Mouse (Mus musculus) forebrain, embryonic 10.5 days (tissue): ENCODE data around the gene Apba3. TPM values are rescaled to one million over a fixed set of nuclear protein-coding genes. Genes with fewer than 3 reads are reported as not detected.
A peak's percentile ranks its signal among the peaks of the same experiment; 100 is the strongest.

Experiments used
- DNase-seq: peaks from one replicate; pipeline ENCODE4 v3.0.0-alpha.2; 2017; ENCODE audit warnings: low spot score; ENCODE audit errors: extremely low spot score
- H3K27ac ChIP-seq: fragments of 300-500 bp; sonication (generic); 2 replicates; pipeline ENCODE4 v1.5.1; 2016; ENCODE audit warnings: mild to moderate bottlenecking
- H3K27me3 ChIP-seq: fragments of 300-500 bp; sonication (generic); 2 replicates; pipeline ENCODE4 v1.6.1; 2016; ENCODE audit warnings: mild to moderate bottlenecking; ENCODE audit not compliant: poor library complexity, severe bottlenecking
- H3K36me3 ChIP-seq: fragments of 300-500 bp; sonication (generic); replicated peaks from 2 replicates; pipeline ENCODE4 v1.6.1; 2016; ENCODE audit warnings: mild to moderate bottlenecking, moderate library complexity
- H3K4me1 ChIP-seq: fragments of 300-500 bp; sonication (generic); 2 replicates; pipeline ENCODE4 v1.6.1; 2016
- H3K4me3 ChIP-seq: fragments of 300-500 bp; sonication (generic); 2 replicates; pipeline ENCODE4 v1.5.1; 2016; ENCODE audit warnings: mild to moderate bottlenecking, moderate library complexity
- H3K9me3 ChIP-seq: fragments of 300-500 bp; sonication (generic); 2 replicates; pipeline ENCODE4 v1.6.1; 2016; ENCODE audit warnings: mild to moderate bottlenecking, moderate library complexity
- WGBS: fragments of 180-500 bp; shearing (Covaris S2); methylation state at CpG from one replicate; pipeline ENCODE4 v1.1.7; 2016; 5-methylcytosine and 5-hydroxymethylcytosine counted together
- polyA plus RNA-seq: library from polyadenylated mRNA; unstranded; fragments of >200 nt; fragmentation: Nextera tagmentation; extraction: Ambion mirVana; gene quantifications from 2 replicates; pipeline ENCODE4 v1.2.1, GENCODE M21; 2016

The Apba3 gene
- polyA plus RNA-seq, 1 experiment from 2014 or later: 52.1 TPM

DNA sequence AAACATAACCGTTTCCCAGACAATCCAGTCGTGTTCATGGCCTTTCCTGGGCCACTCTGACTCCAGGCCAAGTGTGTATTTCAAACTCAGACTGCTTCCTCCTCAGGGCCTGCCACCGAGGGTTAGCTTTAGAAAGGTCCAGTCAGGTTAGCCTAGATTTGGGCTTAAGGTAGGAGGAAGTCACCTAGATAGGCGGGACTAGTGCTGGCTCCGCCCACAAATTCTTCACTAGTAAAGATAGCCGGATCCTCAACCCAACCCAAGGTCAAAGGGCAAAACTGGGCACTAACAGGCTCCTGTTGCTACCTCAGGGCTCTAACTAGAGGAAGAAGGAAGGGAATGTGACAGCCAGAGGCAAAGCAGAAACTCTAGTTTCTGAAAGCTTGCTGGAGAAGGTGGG, 19.8 kb downstream of the Apba3 start:
- Histone ChIP-seq H3K4me3 (peak overlapping the region; percentile 62; the same call in 1 of the 2 replicates), H3K36me3 (no peaks in the 10 kb centered on the region), H3K27me3 (peaks cover 84% of the 10 kb centered on the region), H3K4me1 (peaks cover 57% of the 10 kb centered on the region), H3K27ac (no peak overlapping the region), H3K9me3 (no peaks in the 10 kb centered on the region)
- no peak for DNase-seq
- WGBS: 45% methylated on average over 6 of the region's 6 CpGs

DNA sequence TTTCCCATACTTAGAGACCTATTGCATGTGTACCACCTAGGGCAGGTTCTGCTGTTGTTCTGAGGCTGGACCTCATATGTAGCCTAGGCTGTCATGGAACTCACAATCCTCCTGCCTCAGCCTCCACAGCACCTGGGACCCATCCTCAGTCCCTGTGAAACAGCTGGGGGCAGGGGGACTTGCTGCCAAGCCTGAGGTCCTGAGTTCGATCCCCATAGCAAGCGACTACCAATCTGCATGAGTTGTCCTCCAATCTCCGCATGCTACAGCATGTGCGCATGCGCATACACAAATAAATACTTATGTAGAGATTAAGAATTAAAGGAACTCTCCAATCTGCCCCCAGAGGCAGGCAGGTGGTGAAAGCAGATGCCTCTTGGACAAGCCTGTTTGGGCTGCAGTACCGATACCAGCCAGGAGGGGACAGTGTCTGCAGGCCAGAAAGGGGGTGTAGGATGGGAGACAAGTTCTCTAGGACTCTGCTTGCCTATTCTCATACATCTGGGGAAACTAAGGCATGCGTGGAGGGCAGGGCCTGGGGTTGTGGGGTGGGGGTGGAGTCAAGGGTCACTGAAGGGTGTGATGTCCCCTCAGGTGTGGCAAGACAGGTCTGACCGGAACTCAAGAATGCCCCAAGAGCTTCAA, 20.9 kb downstream of the Apba3 start:
- H3K9me3 ChIP-seq: no peaks in the 10 kb centered on the region
- peaks cover 58% of the 10 kb centered on the region for H3K4me1 ChIP-seq
- H3K27me3 ChIP-seq: peaks cover 83% of the 10 kb centered on the region
- DNase-seq: peak; percentile 55
- WGBS: 66% methylated on average over 8 of the region's 8 CpGs
- no peak overlapping the region for H3K27ac ChIP-seq
- H3K36me3 ChIP-seq: no peaks in the 10 kb centered on the region
- H3K4me3 ChIP-seq: peak overlapping the region; percentile 9; the same call in 1 of the 2 replicates

- H3K9me3 ChIP-seq: no peaks in the 10 kb centered on the region
- DNase-seq: no peak
- H3K36me3 ChIP-seq: no peaks in the 10 kb centered on the region
- 35% methylated on average over 6 of the region's 6 CpGs for WGBS
- peaks cover 74% of the 10 kb centered on the region for H3K27me3 ChIP-seq
- H3K4me3 ChIP-seq: no peak overlapping the region
- H3K27ac ChIP-seq: no peak overlapping the region
- H3K4me1 ChIP-seq: peaks cover 67% of the 10 kb centered on the region
These were observed 21.8 kb downstream of the Apba3 start for GRCm38 (mm10) chr10:81288601-81289000.

- Histone ChIP-seq H3K4me3 (peak overlapping the region; percentile 5; the same call in 1 of the 2 replicates), H3K9me3 (no peaks in the 10 kb centered on the region), H3K36me3 (no peaks in the 10 kb centered on the region), H3K27me3 (peaks cover 67% of the 10 kb centered on the region), H3K4me1 (peaks cover 68% of the 10 kb centered on the region), H3K27ac (no peak overlapping the region)
- 4% methylated on average over 7 of the region's 7 CpGs for WGBS
- peak; percentile 69 for DNase-seq
These were observed 22.5 kb downstream of the Apba3 start for GRCm38 (mm10) chr10:81289278-81289677.

DNA sequence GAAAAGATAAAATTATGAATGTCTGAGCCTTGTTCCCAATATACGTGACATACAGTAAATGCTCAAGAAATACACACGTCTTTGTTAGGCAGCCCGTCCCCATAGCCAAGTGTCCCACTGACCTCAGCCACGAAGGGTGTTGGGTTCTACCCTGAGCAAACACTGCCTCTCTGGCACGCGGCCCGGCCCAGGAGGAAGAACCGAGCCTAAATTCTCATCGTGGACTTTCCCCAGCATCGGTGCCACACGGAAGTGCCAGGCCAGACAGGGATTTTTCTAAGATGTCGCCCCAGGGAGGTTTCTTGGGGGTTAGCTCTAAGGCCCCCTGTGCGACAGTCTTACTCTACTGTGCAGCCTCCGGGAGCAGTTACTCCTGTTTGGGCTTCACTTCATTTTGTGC, 23.1 kb downstream of the Apba3 start:
- WGBS: 58% methylated on average over 14 of the region's 14 CpGs
- H3K36me3 ChIP-seq: peaks cover 3% of the 10 kb centered on the region
- no peaks in the 10 kb centered on the region for H3K9me3 ChIP-seq
- H3K27me3 ChIP-seq: peaks cover 61% of the 10 kb centered on the region
- no peak overlapping the region for H3K27ac ChIP-seq
- H3K4me3 ChIP-seq: no peak overlapping the region
- peaks cover 68% of the 10 kb centered on the region for H3K4me1 ChIP-seq
- DNase-seq: no peak

DNA sequence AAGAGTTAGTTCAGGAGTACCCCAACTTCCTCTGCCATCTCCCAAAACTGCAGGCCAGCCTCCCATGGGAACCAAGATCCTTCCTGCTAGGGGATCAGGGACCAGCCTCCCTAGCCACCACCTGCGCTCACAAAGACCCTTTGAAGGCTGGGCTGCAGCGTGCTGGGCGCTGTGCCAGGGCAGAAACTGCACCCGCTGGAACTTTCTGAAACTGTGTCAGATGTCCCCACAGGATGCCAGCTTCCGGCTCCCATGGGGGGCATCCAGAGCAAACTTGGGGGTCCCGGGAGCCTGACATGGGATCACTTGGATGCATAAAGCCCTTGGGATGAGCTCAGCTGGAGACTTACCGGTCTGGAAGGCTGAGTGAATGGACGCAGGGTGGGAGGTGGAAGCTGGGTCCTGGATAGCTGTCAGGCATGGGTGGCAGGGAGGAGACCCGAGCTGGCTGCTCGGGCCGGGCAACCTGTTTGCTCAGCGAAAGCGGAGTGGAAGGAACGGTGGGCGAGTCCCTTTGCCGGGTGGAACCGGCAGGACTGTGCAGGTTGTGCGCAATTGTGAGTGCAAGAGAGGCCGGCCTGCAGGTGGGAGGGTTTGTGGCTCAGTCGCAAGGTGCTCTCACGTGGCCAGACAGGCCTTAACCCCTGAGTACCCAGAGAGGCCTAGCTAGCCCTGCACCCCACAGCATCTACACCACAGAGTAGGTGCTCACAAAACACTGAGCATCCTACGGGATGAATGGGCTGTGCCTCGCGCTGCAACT, 24.1 kb downstream of the Apba3 start:
- 15% methylated on average over 24 of the region's 24 CpGs for WGBS
- no peak for DNase-seq
- H3K36me3 ChIP-seq: peaks cover 13% of the 10 kb centered on the region
- no peaks in the 10 kb centered on the region for H3K9me3 ChIP-seq
- peak overlapping the region; percentile 6; the same call in 1 of the 2 replicates for H3K4me3 ChIP-seq
- H3K27ac ChIP-seq: no peak overlapping the region
- H3K27me3 ChIP-seq: peaks cover 52% of the 10 kb centered on the region
- H3K4me1 ChIP-seq: peaks cover 65% of the 10 kb centered on the region

DNA sequence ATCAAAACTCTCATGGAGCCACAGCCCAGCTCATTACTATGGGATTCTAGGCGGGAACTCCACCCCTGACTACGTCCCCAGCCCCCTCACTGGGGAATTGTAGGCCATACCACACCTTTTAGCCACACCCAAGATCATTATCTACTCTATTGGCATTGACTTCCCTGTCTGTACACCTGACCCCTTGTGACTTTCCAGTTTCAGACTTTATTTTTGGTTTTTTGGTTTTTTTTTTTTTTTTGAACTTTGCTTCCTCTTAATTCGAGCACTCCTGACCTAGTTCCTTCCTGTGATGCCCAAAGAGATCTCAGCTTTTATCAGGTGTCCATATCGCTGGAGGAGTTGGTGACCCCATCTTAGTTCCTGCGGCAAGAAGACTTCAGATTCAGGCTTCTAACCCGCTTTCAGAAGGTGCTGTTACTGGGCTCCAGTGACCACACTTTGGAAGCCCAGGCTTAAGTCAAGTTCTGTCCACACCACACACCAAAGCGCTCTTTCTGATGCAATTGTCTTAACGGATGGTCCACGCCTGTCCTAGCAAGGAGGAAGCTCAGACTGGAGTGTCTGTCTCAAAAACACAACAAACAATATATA, 24.8 kb downstream of the Apba3 start, which contains the start of gene Tjp3:
Tjp3 (minus strand) TSS at position 71 of the 594 bp plus-strand sequence.
- H3K4me3 ChIP-seq: peak within 1 kb of the TSS; percentile 84
- DNase-seq: no peak
- 78% methylated on average over 9 of the region's 9 CpGs for WGBS
- H3K27me3 ChIP-seq: peaks cover 52% of the 10 kb centered on the region
- no peak within 1 kb of the TSS for H3K27ac ChIP-seq
- H3K4me1 ChIP-seq: peaks cover 58% of the 10 kb centered on the region
- peaks cover 21% of the 10 kb centered on the region for H3K36me3 ChIP-seq
- no peaks in the 10 kb centered on the region for H3K9me3 ChIP-seq

DNA sequence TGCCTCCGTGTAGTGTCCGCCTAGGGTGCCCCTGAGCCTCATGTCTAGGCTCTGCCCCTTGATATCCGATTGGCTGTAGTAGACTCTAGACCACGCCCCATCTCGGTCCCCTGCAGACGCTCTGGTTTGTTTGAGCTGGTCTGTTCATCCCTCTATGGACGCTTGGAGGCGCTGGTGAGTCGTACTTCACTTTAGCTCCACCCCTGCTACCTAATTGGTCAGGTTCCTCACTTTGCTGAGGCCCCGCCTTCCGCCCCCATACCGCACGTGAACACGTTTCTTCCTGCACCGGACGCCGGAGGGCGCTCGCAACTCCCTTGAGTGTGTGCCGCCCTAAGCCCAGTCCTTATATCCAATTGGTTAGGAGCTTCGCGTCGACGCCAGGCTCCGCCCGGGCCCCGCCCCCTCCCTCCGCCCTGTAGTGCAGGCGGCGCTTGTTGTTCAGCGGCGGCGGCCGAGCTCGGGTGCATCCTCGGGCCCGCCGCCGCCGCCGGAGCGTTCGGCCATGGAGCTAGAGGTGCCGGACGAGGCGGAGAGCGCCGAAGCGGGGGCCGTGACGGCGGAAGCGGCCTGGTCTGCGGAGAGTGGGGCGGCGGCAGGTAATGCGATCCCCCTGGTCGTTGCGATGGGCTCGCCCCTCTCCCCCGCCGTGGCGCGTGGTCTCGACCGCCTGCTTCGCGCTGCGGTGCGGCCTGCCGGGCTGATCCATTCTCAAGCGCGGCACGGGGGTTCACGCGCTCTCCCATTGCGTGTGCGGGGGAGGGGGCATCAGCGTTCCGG, 26.0 kb downstream of the Apba3 start, which contains the start of gene Pip5k1c:
Pip5k1c (plus strand) TSS at position 410 of the 780 bp plus-strand sequence.
- peaks cover 23% of the 10 kb centered on the region for H3K36me3 ChIP-seq
- under 1% methylated on average over 80 of the region's 80 CpGs for WGBS
- peak within 1 kb of the TSS; percentile 93 for H3K27ac ChIP-seq
- H3K27me3 ChIP-seq: peaks cover 41% of the 10 kb centered on the region
- peak; percentile 99 for DNase-seq
- peaks cover 61% of the 10 kb centered on the region for H3K4me1 ChIP-seq
- H3K4me3 ChIP-seq: peak within 1 kb of the TSS; percentile 84
- no peaks in the 10 kb centered on the region for H3K9me3 ChIP-seq

DNA sequence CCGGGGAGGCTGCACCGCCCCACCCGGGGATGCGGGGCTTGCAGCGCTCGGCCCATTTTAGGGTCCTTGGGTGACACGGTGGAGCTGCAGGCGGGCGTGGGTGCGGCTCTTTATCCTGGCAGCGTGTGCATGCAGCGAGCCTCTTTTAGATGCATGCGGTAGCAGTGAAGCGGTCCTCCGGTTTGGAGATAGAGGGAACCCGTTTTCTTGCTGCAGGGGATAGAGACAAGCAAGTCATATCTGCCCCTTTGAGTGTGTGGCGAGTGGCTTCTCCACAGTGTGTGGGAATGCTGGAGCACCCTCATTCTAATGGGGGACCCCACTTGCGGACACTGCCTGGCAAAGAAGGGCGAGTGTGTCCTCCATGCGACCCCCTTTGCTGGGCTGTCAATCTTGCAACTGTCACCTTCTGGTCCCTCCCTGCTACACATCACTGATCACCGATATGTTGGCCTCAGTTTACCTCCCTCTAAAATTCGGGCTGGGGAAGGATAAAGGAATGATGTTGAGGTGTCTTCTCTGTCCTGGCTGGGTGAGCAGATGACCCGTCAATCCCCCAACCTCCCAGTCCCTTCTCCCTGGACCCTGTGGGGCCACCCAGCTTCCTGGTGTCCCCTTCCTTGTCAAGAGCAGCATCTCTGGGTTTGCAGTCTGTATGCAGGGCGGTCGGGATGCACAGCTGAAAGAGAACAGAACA, 26.7 kb downstream of the Apba3 start:
- H3K4me1 ChIP-seq: peaks cover 63% of the 10 kb centered on the region
- DNase-seq: no peak
- H3K9me3 ChIP-seq: no peaks in the 10 kb centered on the region
- 6% methylated on average over 25 of the region's 25 CpGs for WGBS
- peaks cover 33% of the 10 kb centered on the region for H3K27me3 ChIP-seq
- peak overlapping the region; percentile 84 for H3K4me3 ChIP-seq
- peak overlapping the region; percentile 93 for H3K27ac ChIP-seq
- H3K36me3 ChIP-seq: peaks cover 29% of the 10 kb centered on the region

- 73% methylated on average over 8 of the region's 8 CpGs for WGBS
- peak overlapping the region; percentile 84 for H3K4me3 ChIP-seq
- H3K36me3 ChIP-seq: peaks cover 32% of the 10 kb centered on the region
- H3K27me3 ChIP-seq: peaks cover 25% of the 10 kb centered on the region
- no peak for DNase-seq
- H3K27ac ChIP-seq: peak overlapping the region; percentile 93; the same call in 1 of the 2 replicates
- H3K4me1 ChIP-seq: peaks cover 62% of the 10 kb centered on the region
- H3K9me3 ChIP-seq: no peaks in the 10 kb centered on the region
These were observed 27.7 kb downstream of the Apba3 start for GRCm38 (mm10) chr10:81294442-81294841.

- peaks cover 65% of the 10 kb centered on the region for H3K4me1 ChIP-seq
- peaks cover 18% of the 10 kb centered on the region for H3K27me3 ChIP-seq
- H3K4me3 ChIP-seq: peak overlapping the region; percentile 84; the same call in 1 of the 2 replicates
- no peak overlapping the region for H3K27ac ChIP-seq
- WGBS: 94% methylated on average over 6 of the region's 6 CpGs
- no peaks in the 10 kb centered on the region for H3K9me3 ChIP-seq
- peaks cover 32% of the 10 kb centered on the region for H3K36me3 ChIP-seq
- no peak for DNase-seq
These were observed 28.4 kb downstream of the Apba3 start for GRCm38 (mm10) chr10:81295185-81295584.

DNA sequence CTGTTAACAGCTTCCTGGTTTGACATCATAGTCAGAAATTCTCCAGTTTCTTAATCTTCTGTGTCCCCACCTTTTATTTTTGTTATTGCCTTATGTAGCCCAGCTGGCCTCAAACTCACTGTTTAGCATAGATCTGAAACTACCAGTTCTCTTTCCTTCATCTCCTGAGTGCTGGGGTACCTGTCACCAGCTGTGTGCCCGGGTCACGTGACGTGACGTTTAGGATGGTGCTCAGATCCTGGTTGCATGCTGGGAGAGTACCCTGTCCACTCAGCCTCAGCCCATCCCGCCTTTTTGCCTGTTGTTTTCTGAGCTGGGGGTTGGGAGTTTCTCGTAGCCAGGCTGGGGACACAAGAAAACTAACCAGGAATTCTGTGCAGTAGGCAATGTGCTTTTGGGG, 30.5 kb downstream of the Apba3 start:
- H3K9me3 ChIP-seq: no peaks in the 10 kb centered on the region
- peaks cover 72% of the 10 kb centered on the region for H3K4me1 ChIP-seq
- H3K27me3 ChIP-seq: no peaks in the 10 kb centered on the region
- peaks cover 35% of the 10 kb centered on the region for H3K36me3 ChIP-seq
- DNase-seq: no peak
- no peak overlapping the region for H3K4me3 ChIP-seq
- peak overlapping the region; percentile 64 for H3K27ac ChIP-seq
- WGBS: 82% methylated on average over 6 of the region's 6 CpGs
